Mouse (Mus musculus): ENCODE measurements around the gene Fam32a.

DNA sequence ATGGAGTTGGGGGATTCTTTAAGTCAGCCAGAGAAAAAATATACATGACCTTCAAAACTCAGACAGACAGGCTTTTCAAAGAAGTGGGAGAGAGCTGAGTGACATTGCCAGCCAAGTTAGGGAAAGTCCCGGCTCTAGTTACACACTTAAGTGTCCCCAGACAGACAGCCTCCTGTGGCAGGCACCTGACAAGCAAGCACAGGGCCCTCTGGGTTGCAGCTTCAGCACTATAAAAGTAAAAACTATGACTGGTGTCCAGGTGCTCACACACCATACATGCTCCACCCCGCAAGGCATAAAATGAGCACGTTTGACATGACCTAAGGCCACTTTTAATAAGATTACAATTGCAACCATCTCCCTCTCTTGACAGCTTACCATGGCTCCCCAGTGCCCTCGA, 41.1 kb downstream of the Fam32a start:
- TF ChIP-seq CTCF (conservative IDR thresholded peaks at IDR 0.05; ENCODE audit: insufficient read depth, insufficient read length, low read depth, low read length) (no peak), POLR2A (IDR thresholded peaks at IDR 0.05; ENCODE audit: low read depth, low read length) (no peak)

Data from kidney, adult 2 months (tissue).